Mouse (Mus musculus): Measurements from ENCODE around the gene 2810004N23Rik.

DNA sequence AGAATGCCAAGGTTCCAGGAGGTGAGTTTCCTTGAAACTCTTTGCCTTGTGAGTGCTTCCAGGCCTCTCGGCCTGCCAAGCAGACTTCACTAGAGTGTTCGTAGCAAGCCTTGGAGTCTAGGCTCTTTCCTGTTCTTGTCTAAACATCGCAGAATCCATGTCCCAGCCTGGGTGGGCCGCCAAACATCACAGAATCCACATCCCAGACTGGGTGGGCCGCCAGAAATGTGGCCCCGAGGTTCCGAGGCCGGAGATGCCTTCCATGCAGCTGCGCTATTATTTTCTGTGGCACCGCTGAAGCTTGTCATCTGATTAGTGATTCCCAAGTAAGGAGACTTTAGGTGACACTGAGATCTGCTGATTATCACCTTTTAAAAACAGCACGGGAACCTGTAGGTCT lies 62.4 kb downstream of the 2810004N23Rik start:
- TF ChIP-seq CTCF (IDR thresholded peaks at IDR 0.05; ENCODE audit: low read depth, low read length), result no peak
- no peak for TF ChIP-seq POLR2A (IDR thresholded peaks at IDR 0.05; ENCODE audit: extremely low read depth, insufficient read depth, low read length)
